ENCODE assay signal across 11 mouse cellular contexts in genomic region chr8:79292712-79293264, GRCm38 (mm10). TPM values are rescaled to one million over a fixed set of nuclear protein-coding genes. Genes with fewer than 3 reads are reported as not detected.
DNase-seq lines count a peak whose midpoint lies in the region; ATAC-seq and TF ChIP-seq lines count a peak whose summit lies in the region.
"Had no signal": no experiment of that assay in that cellular context is flagged by ENCODE, and none has a peak within 500 bp of the region (broad histone marks: within the 10 kb centered on the region; RNA-seq: fewer than 3 reads in every experiment).

No protein-coding gene starts in this region.

- ATAC-seq in heart, embryonic 14.5 days (ENCODE audit: insufficient number of reproducible peaks, insufficient read depth, low FRiP score, low read depth), result no peak
- no peak for ATAC-seq in lung, embryonic 15.5 days (ENCODE audit: borderline replicate concordance, extremely low read depth, low FRiP score, low TSS enrichment)
- no peak for ATAC-seq in forebrain, postnatal 0 days
- no peak for ATAC-seq in midbrain, embryonic 15.5 days (replicated peaks)
- ATAC-seq in frontal cortex, adult (ENCODE audit: low TSS enrichment), result no peak

- no peak for TF ChIP-seq CTCF in forebrain, postnatal 0 days (IDR thresholded peaks at IDR 0.05; ENCODE audit: low read depth)
- TF ChIP-seq CTCF in left cerebral cortex, adult 2 months (IDR thresholded peaks at IDR 0.05), result no peak

- H3K27ac ChIP-seq in heart, embryonic 14.5 days (replicated peaks in 1 of 2; ENCODE audit: control insufficient read depth in 1 of 2, insufficient read depth in 1 of 2, low read depth in 2 of 2, low read length in 2 of 2), result peak overlapping the region; percentile 27 to 98
- 0 out of 2 replicates have a peak overlapping the region, but pooled peaks have one; percentile 11 for H3K27ac ChIP-seq in lung, embryonic 15.5 days
- no peak overlapping the region for H3K27ac ChIP-seq in forebrain, postnatal 0 days (ENCODE audit: low read depth, low read length)
- no peak overlapping the region for H3K27ac ChIP-seq in midbrain, embryonic 15.5 days
- no peak overlapping the region for H3K27ac ChIP-seq in left cerebral cortex, adult 2 months

- no peak overlapping the region for H3K4me3 ChIP-seq in heart, embryonic 14.5 days (ENCODE audit: control insufficient read depth in 1 of 2, insufficient read depth in 1 of 2, low read depth in 1 of 2, low read length in 2 of 2)
- H3K4me3 ChIP-seq in lung, embryonic 15.5 days, result no peak overlapping the region
- no peak overlapping the region for H3K4me3 ChIP-seq in forebrain, postnatal 0 days (ENCODE audit: low read depth, low read length)
- H3K4me3 ChIP-seq in midbrain, embryonic 15.5 days, result no peak overlapping the region
- H3K4me3 ChIP-seq in left cerebral cortex, adult 2 months, result no peak overlapping the region

- DNase-seq in heart, postnatal 14 days, result no peak
- DNase-seq in lung, postnatal 25 days (ENCODE audit: low spot score), result no peak
- DNase-seq in forebrain, postnatal 0 days, result no peak
- DNase-seq in left cerebral cortex, adult 2 months (ENCODE audit: extremely low spot score in 1 of 2, low spot score in 2 of 2), result no peak
- DNase-seq: lung, postnatal 10 days had no signal

- H3K4me1 ChIP-seq in heart, embryonic 14.5 days (ENCODE audit: control insufficient read depth in 2 of 2, insufficient read depth in 2 of 2, low read length in 2 of 2), result peaks cover 4 to 24% of the 10 kb centered on the region in 2 experiments
- peaks cover 29% of the 10 kb centered on the region for H3K4me1 ChIP-seq in lung, embryonic 15.5 days
- H3K4me1 ChIP-seq in forebrain, postnatal 0 days (ENCODE audit: insufficient read depth), result peaks cover 17% of the 10 kb centered on the region; the same call in 1 of the 2 replicates
- peaks cover 27% of the 10 kb centered on the region for H3K4me1 ChIP-seq in midbrain, embryonic 15.5 days

- no peaks in the 10 kb centered on the region for H3K27me3 ChIP-seq in heart, embryonic 14.5 days (ENCODE audit: control insufficient read depth, insufficient read depth, low read length)
- no peaks in the 10 kb centered on the region for H3K27me3 ChIP-seq in lung, embryonic 15.5 days
- no peaks in the 10 kb centered on the region for H3K27me3 ChIP-seq in forebrain, postnatal 0 days (ENCODE audit: insufficient read depth, low read length)
- no peaks in the 10 kb centered on the region for H3K27me3 ChIP-seq in midbrain, embryonic 15.5 days (replicated peaks)

- H3K4me2 ChIP-seq in heart, embryonic 14.5 days (ENCODE audit: low read length), result peak overlapping the region; percentile 81
- H3K4me2 ChIP-seq in lung, embryonic 15.5 days, result peak overlapping the region; percentile 76
- H3K4me2 ChIP-seq in forebrain, postnatal 0 days (ENCODE audit: low read depth), result peak overlapping the region; percentile 80; the same call in 1 of the 2 replicates
- H3K4me2 ChIP-seq in midbrain, embryonic 15.5 days, result 0 out of 2 replicates have a peak overlapping the region, but pooled peaks have one; percentile 93

- H3K9ac ChIP-seq in heart, embryonic 14.5 days (ENCODE audit: low read length), result peak overlapping the region; percentile 91
- no peak overlapping the region for H3K9ac ChIP-seq in lung, embryonic 15.5 days
- peak overlapping the region; percentile 76; the same call in 1 of the 2 replicates for H3K9ac ChIP-seq in forebrain, postnatal 0 days
- no peak overlapping the region for H3K9ac ChIP-seq in midbrain, embryonic 15.5 days

- intact Hi-C loops in heart, postnatal 14 days (cut with DNase I), result loop anchor here (2.0 to 10.0 kb wide), 6 partner anchors 80 to 1230 kb away; partner anchors contain the start of genes Lsm6 and Zfp827
- intact Hi-C loops in left cerebral cortex, adult 2 months (cut with DNase I), result loop anchor here (5.0 kb wide), 2 partner anchors 125 to 150 kb away; no protein-coding TSS in a partner anchor

- H3K9me3 ChIP-seq in heart, embryonic 14.5 days (ENCODE audit: control insufficient read depth, low read length), result no peaks in the 10 kb centered on the region
- H3K9me3 ChIP-seq in lung, embryonic 15.5 days, result no peaks in the 10 kb centered on the region
- H3K9me3 ChIP-seq in forebrain, postnatal 0 days (ENCODE audit: low read length), result no peaks in the 10 kb centered on the region
- H3K9me3 ChIP-seq in midbrain, embryonic 15.5 days, result no peaks in the 10 kb centered on the region

- no peaks in the 10 kb centered on the region for H3K36me3 ChIP-seq in heart, embryonic 14.5 days (ENCODE audit: control insufficient read depth, insufficient read depth, low read length)
- H3K36me3 ChIP-seq in lung, embryonic 15.5 days, result no peaks in the 10 kb centered on the region
- no peaks in the 10 kb centered on the region for H3K36me3 ChIP-seq in forebrain, postnatal 0 days (ENCODE audit: insufficient read depth)
- H3K36me3 ChIP-seq in midbrain, embryonic 15.5 days (replicated peaks), result no peaks in the 10 kb centered on the region

- WGBS in heart, embryonic 14.5 days, result 24% methylated on average over 3 of the region's 3 CpGs
- 54% methylated on average over 3 of the region's 3 CpGs for WGBS in lung, embryonic 15.5 days
- 88% methylated on average over 3 of the region's 3 CpGs for WGBS in forebrain, postnatal 0 days
- WGBS in midbrain, embryonic 15.5 days, result 85% methylated on average over 3 of the region's 3 CpGs

RNA-seq across cellular contexts. Expression of gene Mmaa, which starts 1.9 kb away (rescaled TPM):
- 13.6 and 15.0 TPM in 2 replicates for polyA plus RNA-seq in heart, embryonic 14.5 days (2014; fragmentation: Nextera tagmentation; extraction: Ambion mirVana)
- total RNA-seq in heart, postnatal 14 days (2021), result 10 to 100 TPM; 30.5 to 32.0 TPM
- 10.9 and 11.2 TPM in 2 replicates for polyA plus RNA-seq in lung, embryonic 15.5 days (2015; fragmentation: Nextera tagmentation; extraction: Ambion mirVana)
- total RNA-seq in forebrain, postnatal 0 days (2014; rRNA removed), result 10.6 and 11.1 TPM in 2 replicates
- polyA plus RNA-seq in forebrain, postnatal 0 days (2015; fragmentation: Nextera tagmentation; extraction: Ambion mirVana), result 14.0 and 14.9 TPM in 2 replicates
- polyA plus RNA-seq in midbrain, embryonic 15.5 days (2015; fragmentation: Nextera tagmentation; extraction: Ambion mirVana), result 19.9 and 20.3 TPM in 2 replicates
- 10 to 100 TPM; 26.6 to 29.5 TPM for total RNA-seq in left cerebral cortex, adult 2 months (2021)

RNA-seq across cellular contexts. Expression of gene 1700011L22Rik, which starts 44.4 kb away (rescaled TPM):
- polyA plus RNA-seq in heart, embryonic 14.5 days (2014; fragmentation: Nextera tagmentation; extraction: Ambion mirVana), result not detected in 2 replicates
- total RNA-seq in heart, postnatal 14 days (2021), result not detected
- not detected in 2 replicates for polyA plus RNA-seq in lung, embryonic 15.5 days (2015; fragmentation: Nextera tagmentation; extraction: Ambion mirVana)
- total RNA-seq in forebrain, postnatal 0 days (2014; rRNA removed), result not detected in 2 replicates
- polyA plus RNA-seq in forebrain, postnatal 0 days (2015; fragmentation: Nextera tagmentation; extraction: Ambion mirVana), result not detected in 2 replicates
- polyA plus RNA-seq in midbrain, embryonic 15.5 days (2015; fragmentation: Nextera tagmentation; extraction: Ambion mirVana), result not detected in 2 replicates
- total RNA-seq in left cerebral cortex, adult 2 months (2021), result not detected
- total RNA-seq: layer of hippocampus, postnatal 14 days had no signal
- polyA plus RNA-seq: small intestine, adult 2 months had no signal

Comparison
In these comparisons a context has a peak if more than half of its experiments do, and no peak if none do; other contexts are left out.
1. H3K27ac ChIP-seq: peak in heart, embryonic 14.5 days (2 of 2) and lung, embryonic 15.5 days (single experiment); none in forebrain, postnatal 0 days (single experiment), midbrain, embryonic 15.5 days (single experiment) and left cerebral cortex, adult 2 months (single experiment).
2. H3K9ac ChIP-seq: peak in heart, embryonic 14.5 days (single experiment) and forebrain, postnatal 0 days (single experiment); none in lung, embryonic 15.5 days (single experiment) and midbrain, embryonic 15.5 days (single experiment).
3. Peak in every context shown above with its lines, with median percentiles within 50 percentile points of each other: H3K4me2 ChIP-seq.